Mouse (Mus musculus) heart, postnatal 0 days (tissue): ENCODE measurements around the gene Hirip3. TPM values are rescaled to one million over a fixed set of nuclear protein-coding genes. Genes with fewer than 3 reads are reported as not detected.
"Not testable (repeated sequence)": the region's sequence is repeated elsewhere in the genome, so short reads cannot be mapped to it uniquely, and the experiment has no call there.

Experiments used
- ATAC-seq: fragments of 200-750 bp; cut with Nextera tagmentation; 2 replicates; pipeline ENCODE4 v1.8.0; 2017; ENCODE audit warnings: low read depth, moderate number of reproducible peaks, moderate library complexity; ENCODE audit not compliant: insufficient read depth
- DNase-seq: peaks from one replicate; pipeline ENCODE4 v3.0.0-alpha.2; 2016; ENCODE audit warnings: low spot score
- H3K27ac ChIP-seq: fragments of 300-500 bp; sonication (generic); 2 replicates; pipeline ENCODE4 v1.5.1; 2014; ENCODE audit warnings: low read depth, mild to moderate bottlenecking
- H3K27me3 ChIP-seq: fragments of 300-500 bp; sonication (generic); 2 replicates; pipeline ENCODE4 v1.6.1; 2014; ENCODE audit warnings: low read length, mixed read lengths; ENCODE audit not compliant: control insufficient read depth, insufficient read depth
- H3K36me3 ChIP-seq: fragments of 300-500 bp; sonication (generic); replicated peaks from 2 replicates; pipeline ENCODE4 v1.6.1; 2014; ENCODE audit warnings: low read length, mixed read lengths; ENCODE audit not compliant: control insufficient read depth, insufficient read depth
- H3K4me1 ChIP-seq: fragments of 300-500 bp; sonication (generic); 2 replicates; pipeline ENCODE4 v1.6.1; 2014; ENCODE audit warnings: antibody characterized with exemption; ENCODE audit not compliant: control insufficient read depth, insufficient read depth
- H3K4me2 ChIP-seq: fragments of 300-500 bp; sonication (generic); 2 replicates; pipeline ENCODE4 v1.6.1; 2014; ENCODE audit warnings: low read depth, mild to moderate bottlenecking, low read length, moderate library complexity
- H3K4me3 ChIP-seq: fragments of 300-500 bp; sonication (generic); 2 replicates; pipeline ENCODE4 v1.5.1; 2014; ENCODE audit warnings: low read depth, low read length
- H3K9ac ChIP-seq: fragments of 300-500 bp; sonication (generic); replicated peaks from 2 replicates; pipeline ENCODE4 v1.6.1; 2014; ENCODE audit warnings: low read depth, low read length, mixed read lengths
- H3K9me3 ChIP-seq: fragments of 300-500 bp; sonication (generic); replicated peaks from 2 replicates; pipeline ENCODE4 v1.6.1; 2016; ENCODE audit warnings: low read length; ENCODE audit not compliant: control insufficient read depth
- CTCF ChIP-seq: IDR thresholded peaks from 2 replicates; pipeline ENCODE4 v1.5.1; 2016; ENCODE audit warnings: antibody characterized with exemption, control low read depth, low read depth
- EP300 ChIP-seq: IDR thresholded peaks from 2 replicates; pipeline ENCODE4 v1.6.1; 2016; ENCODE audit warnings: antibody characterized with exemption, low read depth
- WGBS: fragments of 180-500 bp; shearing (Covaris S2); extraction: QIAGEN DNeasy Blood & Tissue Kit; methylation state at CpG from one replicate; pipeline ENCODE4 v1.1.7; 2014; 5-methylcytosine and 5-hydroxymethylcytosine counted together
- polyA plus RNA-seq: library from polyadenylated mRNA; unstranded; fragments of >200 nt; fragmentation: Nextera tagmentation; extraction: Ambion mirVana; gene quantifications from 2 replicates; pipeline ENCODE4 v1.2.1, GENCODE M21; 2015
- total RNA-seq: library from RNA; depleted of rRNA; stranded (reverse); fragments of >200 nt; gene quantifications from 2 replicates; pipeline ENCODE4 v1.2.3, GENCODE M21; 2014; ENCODE audit warnings: low replicate concordance; rRNA removed

Gene Hirip3
- total and polyA plus RNA-seq, 2 experiments from 2014 or later, result 2.6 to 6.6 TPM

DNA sequence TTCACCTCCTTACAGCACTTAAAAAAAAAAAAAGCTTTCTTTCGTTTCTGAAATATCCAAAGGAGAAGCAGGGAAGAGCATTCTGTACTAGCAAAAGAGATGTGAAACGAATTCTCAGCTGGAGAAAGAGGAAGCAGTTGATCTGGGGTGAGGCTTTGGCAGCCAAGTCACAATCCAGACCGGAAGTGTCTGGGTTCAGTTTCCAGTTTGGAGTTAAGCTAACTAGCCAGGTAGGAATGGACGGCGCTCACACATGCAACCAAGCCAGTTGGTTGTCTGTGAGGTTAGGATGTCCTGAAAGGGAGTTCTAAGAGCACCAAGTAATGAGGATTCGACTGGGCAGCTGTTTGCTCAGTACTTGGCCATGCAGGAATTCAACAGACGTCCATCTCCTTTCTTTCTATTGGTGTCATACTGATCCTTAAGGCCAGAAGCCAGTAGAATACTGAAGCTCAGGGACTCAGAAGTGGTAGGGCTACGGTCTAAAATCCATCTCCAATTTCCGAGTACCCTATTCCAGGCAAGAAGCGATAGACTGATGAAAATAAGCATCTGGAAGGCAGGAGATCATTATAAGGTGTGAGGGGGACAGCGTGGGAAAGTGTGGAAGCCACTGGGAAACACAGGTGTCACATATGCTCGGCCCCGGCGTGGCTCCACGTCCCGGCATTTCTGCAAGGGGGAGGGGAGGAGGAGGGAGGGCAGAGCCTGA is 35.8 kb downstream of the Hirip3 start:
- no peaks in the 10 kb centered on the region for H3K36me3 ChIP-seq
- no peaks in the 10 kb centered on the region for H3K9me3 ChIP-seq
- peaks cover 10% of the 10 kb centered on the region; the same call in 1 of the 2 replicates for H3K4me1 ChIP-seq
- TF ChIP-seq CTCF (no peak), EP300 (no peak)
- WGBS, result 17% methylated on average over 16 of the region's 16 CpGs
- ATAC-seq, result peak; percentile 63
- peak overlapping the region; percentile 70 for H3K27ac ChIP-seq
- DNase-seq, result peak; percentile 37
- peak overlapping the region; percentile 86 for H3K4me2 ChIP-seq
- H3K27me3 ChIP-seq, result no peaks in the 10 kb centered on the region
- peak overlapping the region; percentile 54 for H3K9ac ChIP-seq
- H3K4me3 ChIP-seq, result peak overlapping the region; percentile 59

DNA sequence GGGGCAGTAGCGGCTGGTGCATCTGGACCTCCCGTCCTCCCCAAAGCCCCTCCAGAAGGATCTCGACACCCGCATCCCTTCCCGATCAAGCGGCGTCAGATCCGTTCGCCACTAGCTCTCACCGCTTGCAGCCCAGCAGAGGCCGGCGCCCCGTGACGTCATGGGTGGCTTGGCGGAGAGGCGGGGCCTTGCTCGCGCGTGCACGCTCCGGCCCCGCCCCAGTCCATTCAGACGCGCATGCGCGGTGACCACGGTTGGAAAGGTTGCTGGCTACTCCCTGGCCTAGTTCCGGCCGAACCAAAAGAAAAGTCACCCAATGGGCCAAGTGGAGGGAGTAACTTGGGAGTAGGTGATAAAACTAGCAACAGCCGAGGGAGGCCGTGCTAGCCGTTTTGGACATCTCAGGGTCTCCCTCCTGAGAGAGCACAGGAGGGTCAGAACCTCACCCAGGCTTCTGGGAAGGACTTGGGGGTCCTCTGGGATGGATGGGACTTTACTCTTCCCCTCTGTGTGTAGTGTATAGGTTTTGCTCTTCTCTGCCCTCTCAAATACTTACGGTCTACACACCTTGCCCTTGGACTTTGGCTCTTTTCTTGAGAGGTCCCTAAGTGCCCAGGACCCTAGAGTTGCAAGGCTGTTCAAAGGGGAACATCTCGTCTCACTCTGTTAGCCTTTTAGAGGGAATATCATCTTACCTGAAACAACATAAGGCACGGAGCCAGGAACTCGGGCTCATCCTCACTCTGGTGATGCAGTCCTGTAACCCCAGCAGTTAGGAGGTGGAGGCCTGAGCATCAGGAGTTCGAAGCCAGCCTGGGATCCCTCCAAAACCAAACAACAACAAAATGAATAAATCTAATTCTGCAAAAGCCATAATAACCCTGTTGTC is 36.6 kb downstream of the Hirip3 start:
- no peak for TF ChIP-seq EP300
- no peak for TF ChIP-seq CTCF
- 12% methylated on average over 37 of the region's 37 CpGs for WGBS
- H3K9ac ChIP-seq, result peak overlapping the region; percentile 54
- ATAC-seq (peak; percentile 99), DNase-seq (peak; percentile 90)
- peaks cover 10% of the 10 kb centered on the region; the same call in 1 of the 2 replicates for H3K4me1 ChIP-seq
- peak overlapping the region; percentile 59 for H3K4me3 ChIP-seq
- H3K27ac ChIP-seq, result peak overlapping the region; percentile 70
- no peaks in the 10 kb centered on the region for H3K9me3 ChIP-seq
- no peaks in the 10 kb centered on the region for H3K27me3 ChIP-seq
- peak overlapping the region; percentile 86 for H3K4me2 ChIP-seq
- H3K36me3 ChIP-seq, result no peaks in the 10 kb centered on the region

DNA sequence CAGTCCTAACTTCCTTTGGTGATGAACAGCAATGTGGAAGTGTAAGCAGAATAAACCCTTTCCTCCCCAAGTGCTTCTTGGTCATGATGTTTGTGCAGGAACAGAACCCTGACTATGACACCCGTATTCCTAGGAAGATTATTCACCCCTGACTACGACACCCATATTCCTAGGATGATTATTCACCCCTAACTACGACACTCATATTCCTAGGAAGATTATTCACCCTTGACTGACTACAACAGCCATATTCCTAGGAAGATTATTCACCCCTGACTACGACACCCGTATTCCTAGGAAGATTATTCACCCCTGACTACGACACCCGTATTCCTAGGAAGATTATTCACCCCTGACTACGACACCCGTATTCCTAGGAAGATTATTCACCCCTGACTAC is 38.0 kb downstream of the Hirip3 start:
- not testable (repeated sequence) for H3K27ac ChIP-seq, ATAC-seq, DNase-seq, H3K36me3 ChIP-seq, H3K27me3 ChIP-seq, H3K4me2 ChIP-seq, H3K4me3 ChIP-seq, H3K9me3 ChIP-seq, H3K9ac ChIP-seq
- WGBS, result 93% methylated on average over 7 of the region's 9 CpGs
- peaks cover 10% of the 10 kb centered on the region; the same call in 1 of the 2 replicates for H3K4me1 ChIP-seq

DNA sequence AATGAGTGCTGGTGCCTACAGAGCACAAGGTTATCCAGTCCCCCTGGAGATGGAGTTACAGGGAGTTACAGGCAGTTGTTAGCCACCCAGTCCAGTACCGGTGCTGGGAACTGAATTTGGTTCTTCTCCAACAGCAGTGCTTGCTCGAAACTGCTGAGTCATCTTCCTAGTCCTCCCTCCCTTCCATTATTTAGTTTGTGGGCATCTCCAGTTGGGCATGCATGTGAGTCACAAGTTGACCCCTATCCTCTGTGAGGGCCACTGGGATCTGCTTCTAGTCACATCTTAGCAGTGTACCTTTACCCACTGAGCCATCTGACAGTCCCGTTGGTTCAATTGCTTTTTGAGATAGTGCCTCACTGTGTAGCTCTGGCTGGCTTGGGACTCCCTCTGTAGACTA is 43.8 kb downstream of the Hirip3 start:
- Histone ChIP-seq H3K27me3 (no peaks in the 10 kb centered on the region), H3K4me1 (no peaks in the 10 kb centered on the region), H3K27ac (no peak overlapping the region), H3K9me3 (no peaks in the 10 kb centered on the region), H3K9ac (no peak overlapping the region), H3K4me3 (no peak overlapping the region), H3K36me3 (no peaks in the 10 kb centered on the region), H3K4me2 (no peak overlapping the region)
- ATAC-seq (no peak), DNase-seq (no peak)
- TF ChIP-seq CTCF, result no peak
- WGBS, result 65% methylated on average over 3 of the region's 3 CpGs

DNA sequence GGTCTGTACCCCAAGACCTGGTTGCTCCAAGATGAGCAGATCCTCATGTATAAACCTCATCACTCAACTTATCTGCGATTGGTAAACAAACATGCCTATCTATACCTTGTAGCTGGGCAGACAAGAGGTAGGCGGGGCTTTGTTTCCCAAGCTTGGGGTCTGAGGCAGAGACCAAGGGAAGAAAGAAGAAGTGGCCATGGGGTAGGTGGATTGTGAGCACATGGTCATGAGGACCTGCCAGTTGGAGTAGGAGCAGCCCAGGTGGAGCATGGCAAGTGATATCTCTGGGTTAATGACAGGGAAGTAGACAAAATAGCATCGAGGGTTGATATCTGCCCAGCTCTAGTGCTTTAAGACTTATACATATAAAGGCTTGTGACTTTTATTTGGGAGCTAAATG is 53.1 kb downstream of the Hirip3 start:
- Histone ChIP-seq H3K4me1 (no peaks in the 10 kb centered on the region), H3K27me3 (no peaks in the 10 kb centered on the region), H3K27ac (no peak overlapping the region), H3K4me3 (no peak overlapping the region), H3K9me3 (no peaks in the 10 kb centered on the region), H3K36me3 (no peaks in the 10 kb centered on the region), H3K9ac (no peak overlapping the region), H3K4me2 (no peak overlapping the region)
- 72% methylated on average over 3 of the region's 3 CpGs for WGBS
- no peak for ATAC-seq
- TF ChIP-seq EP300 (no peak), CTCF (no peak)
- DNase-seq, result no peak

Other genes starting within 250 kb of the Hirip3 start
Only the 30 nearest of the 31 such genes appear.
- 15.9 and 20.7 TPM in 2 replicates for gene Sgf29, start 212.7 kb upstream of the Hirip3 start, total RNA-seq
- gene Sgf29, start 212.7 kb upstream of the Hirip3 start, polyA plus RNA-seq, result 21.9 and 25.3 TPM in 2 replicates
- 64.2 and 78.2 TPM in 2 replicates for gene Sult1a1, start 185.5 kb upstream of the Hirip3 start, total RNA-seq
- gene Sult1a1, start 185.5 kb upstream of the Hirip3 start, polyA plus RNA-seq, result 24.8 and 30.4 TPM in 2 replicates
- 29.3 and 36.5 TPM in 2 replicates for gene Bola2, start 166.6 kb upstream of the Hirip3 start, total RNA-seq
- gene Bola2, start 166.6 kb upstream of the Hirip3 start, polyA plus RNA-seq, result 89.0 and 93.7 TPM in 2 replicates
- 6.2 and 12.6 TPM in 2 replicates for gene Slx1b, start 166.2 kb upstream of the Hirip3 start, total RNA-seq
- gene Slx1b, start 166.2 kb upstream of the Hirip3 start, polyA plus RNA-seq, result 4.9 and 6.3 TPM in 2 replicates
- gene Coro1a, start 154.2 kb upstream of the Hirip3 start, total RNA-seq, result 14.8 and 25.3 TPM in 2 replicates
- 8.4 and 8.5 TPM in 2 replicates for gene Coro1a, start 154.2 kb upstream of the Hirip3 start, polyA plus RNA-seq
- 59.2 and 69.4 TPM in 2 replicates for gene Mapk3, start 102.4 kb upstream of the Hirip3 start, total RNA-seq
- gene Mapk3, start 102.4 kb upstream of the Hirip3 start, polyA plus RNA-seq, result 51.9 and 53.0 TPM in 2 replicates
- 7.3 and 7.9 TPM in 2 replicates for gene Gdpd3, start 95.6 kb upstream of the Hirip3 start, total RNA-seq
- gene Gdpd3, start 95.6 kb upstream of the Hirip3 start, polyA plus RNA-seq, result 0.69 and 0.77 TPM in 2 replicates
- gene Ypel3, start 85.0 kb upstream of the Hirip3 start, total RNA-seq, result 88.9 and 146 TPM in 2 replicates
- 84.1 and 111 TPM in 2 replicates for gene Ypel3, start 85.0 kb upstream of the Hirip3 start, polyA plus RNA-seq
- gene Tbx6, start 80.5 kb upstream of the Hirip3 start, total RNA-seq, result 0.23 and 1.3 TPM in 2 replicates
- 0.07 TPM in 1 of 2 replicates, not detected in the other for gene Tbx6, start 80.5 kb upstream of the Hirip3 start, polyA plus RNA-seq
- gene Ppp4c, start 69.5 kb upstream of the Hirip3 start, total RNA-seq, result 93.7 and 118 TPM in 2 replicates
- gene Ppp4c, start 69.5 kb upstream of the Hirip3 start, polyA plus RNA-seq, result 75.8 and 77.4 TPM in 2 replicates
- gene Fam57b, start 64.3 kb upstream of the Hirip3 start, total RNA-seq, result 0.99 and 2.9 TPM in 2 replicates
- 2.6 and 3.0 TPM in 2 replicates for gene Fam57b, start 64.3 kb upstream of the Hirip3 start, polyA plus RNA-seq
- gene 4930451I11Rik, start 30.3 kb upstream of the Hirip3 start, total RNA-seq, result not detected in 2 replicates
- not detected in 2 replicates for gene 4930451I11Rik, start 30.3 kb upstream of the Hirip3 start, polyA plus RNA-seq
- 0.73 TPM in 1 of 2 replicates, not detected in the other for gene Doc2a, start 14.6 kb upstream of the Hirip3 start, total RNA-seq
- gene Doc2a, start 14.6 kb upstream of the Hirip3 start, polyA plus RNA-seq, result not detected in 2 replicates
- 16.6 and 29.5 TPM in 2 replicates for gene Ino80e, start 405 bp downstream of the Hirip3 start, total RNA-seq
- 35.8 and 37.0 TPM in 2 replicates for gene Ino80e, start 405 bp downstream of the Hirip3 start, polyA plus RNA-seq
- 47.4 and 47.9 TPM in 2 replicates for gene Taok2, start 22.7 kb downstream of the Hirip3 start, total RNA-seq
- gene Taok2, start 22.7 kb downstream of the Hirip3 start, polyA plus RNA-seq, result 17.9 and 20.9 TPM in 2 replicates
- 19.9 and 30.0 TPM in 2 replicates for gene Tmem219, start 60.9 kb downstream of the Hirip3 start, total RNA-seq
- 19.9 and 20.5 TPM in 2 replicates for gene Tmem219, start 60.9 kb downstream of the Hirip3 start, polyA plus RNA-seq
- gene Kctd13, start 66.9 kb downstream of the Hirip3 start, total RNA-seq, result 6.8 and 8.2 TPM in 2 replicates
- 11.2 TPM in 2 replicates for gene Kctd13, start 66.9 kb downstream of the Hirip3 start, polyA plus RNA-seq
- 0.23 TPM in 1 of 2 replicates, not detected in the other for gene Asphd1, start 87.6 kb downstream of the Hirip3 start, total RNA-seq
- gene Asphd1, start 87.6 kb downstream of the Hirip3 start, polyA plus RNA-seq, result not detected in 2 replicates
- 8.7 and 14.2 TPM in 2 replicates for gene Sez6l2, start 88.6 kb downstream of the Hirip3 start, total RNA-seq
- gene Sez6l2, start 88.6 kb downstream of the Hirip3 start, polyA plus RNA-seq, result 1.5 and 1.7 TPM in 2 replicates
- 135 and 150 TPM in 2 replicates for gene Cdipt, start 113.9 kb downstream of the Hirip3 start, total RNA-seq
- 64.0 and 67.5 TPM in 2 replicates for gene Cdipt, start 113.9 kb downstream of the Hirip3 start, polyA plus RNA-seq
- 1.8 TPM in 1 of 2 replicates, not detected in the other for gene Cdiptos, start 114.1 kb downstream of the Hirip3 start, total RNA-seq
- 1.2 and 1.5 TPM in 2 replicates for gene Cdiptos, start 114.1 kb downstream of the Hirip3 start, polyA plus RNA-seq
- gene Mvp, start 152.6 kb downstream of the Hirip3 start, total RNA-seq, result 24.2 and 32.5 TPM in 2 replicates
- 16.1 and 17.4 TPM in 2 replicates for gene Mvp, start 152.6 kb downstream of the Hirip3 start, polyA plus RNA-seq
- gene Pagr1b, start 154.5 kb downstream of the Hirip3 start, total RNA-seq, result not detected in 2 replicates
- gene Pagr1b, start 154.5 kb downstream of the Hirip3 start, polyA plus RNA-seq, result not detected in 2 replicates
- gene Pagr1a, start 155.4 kb downstream of the Hirip3 start, total RNA-seq, result not detected in 2 replicates
- 21.7 and 44.8 TPM in 2 replicates for gene Pagr1a, start 155.4 kb downstream of the Hirip3 start, polyA plus RNA-seq
- 22.8 and 24.8 TPM in 2 replicates for gene Gm42742, start 159.1 kb downstream of the Hirip3 start, total RNA-seq
- 5.7 and 44.5 TPM in 2 replicates for gene Gm42742, start 159.1 kb downstream of the Hirip3 start, polyA plus RNA-seq
- gene Prrt2, start 159.2 kb downstream of the Hirip3 start, total RNA-seq, result not detected in 2 replicates
- gene Prrt2, start 159.2 kb downstream of the Hirip3 start, polyA plus RNA-seq, result 0.23 and 1.1 TPM in 2 replicates
- 89.0 and 89.3 TPM in 2 replicates for gene Maz, start 165.1 kb downstream of the Hirip3 start, total RNA-seq
- gene Maz, start 165.1 kb downstream of the Hirip3 start, polyA plus RNA-seq, result 15.6 and 16.1 TPM in 2 replicates
- gene Kif22, start 180.5 kb downstream of the Hirip3 start, total RNA-seq, result 20.9 and 43.1 TPM in 2 replicates
- gene Kif22, start 180.5 kb downstream of the Hirip3 start, polyA plus RNA-seq, result 22.4 and 22.8 TPM in 2 replicates
- gene Zg16, start 225.4 kb downstream of the Hirip3 start, total RNA-seq, result not detected in 2 replicates
- gene Zg16, start 225.4 kb downstream of the Hirip3 start, polyA plus RNA-seq, result 0.33 TPM in 1 of 2 replicates, not detected in the other
- 0.50 and 5.4 TPM in 2 replicates for gene AI467606, start 229.4 kb downstream of the Hirip3 start, total RNA-seq
- 0.89 and 0.94 TPM in 2 replicates for gene AI467606, start 229.4 kb downstream of the Hirip3 start, polyA plus RNA-seq